ENCODE assay signal across 24 mouse cellular contexts in the genomic region with DNA sequence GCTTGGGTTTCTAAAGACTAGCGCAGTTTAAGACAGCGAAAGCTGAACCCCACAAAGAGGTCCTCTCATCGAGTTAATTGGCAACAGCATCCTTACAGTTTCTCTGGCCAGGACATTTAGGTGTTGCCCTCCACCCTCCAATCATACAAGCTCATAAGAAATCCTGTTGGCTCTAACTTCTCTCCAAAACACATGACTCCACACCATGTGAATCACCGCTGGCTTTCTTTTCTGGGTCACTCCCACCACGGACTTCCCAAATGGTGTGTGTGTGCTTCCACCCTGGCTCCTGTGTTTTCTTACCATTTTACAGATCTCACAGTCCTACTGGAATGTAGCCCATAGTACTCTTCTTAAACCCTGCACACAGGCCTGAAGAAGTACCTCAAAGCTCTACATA.
"Had no signal": no experiment of that assay in that cellular context is flagged by ENCODE, and none has a peak within 500 bp of the region (broad histone marks: within the 10 kb centered on the region; RNA-seq: fewer than 3 reads in every experiment).

No protein-coding gene starts in this region.

- H3K4me3 ChIP-seq: gastrocnemius, adult 2 months; heart, adult 2 months; heart, embryonic 10.5 days; heart, embryonic 12.5 days; hindbrain, embryonic 10.5 days; hindbrain, embryonic 12.5 days; intestine, embryonic 15.5 days; layer of hippocampus, adult 2 months; left cerebral cortex, adult 2 months; limb, embryonic 13.5 days; limb, embryonic 15.5 days; liver, embryonic 12.5 days had no signal

- DNase-seq: gastrocnemius, adult 2 months; gastrocnemius, postnatal 10 days; gastrocnemius, postnatal 25 days; heart, adult 2 months; heart, postnatal 10 days; heart, postnatal 4 days; kidney, adult 18-20 months; kidney, adult 8-10 months; kidney, postnatal 10 days; kidney, postnatal 25 days; kidney, postnatal 4 days; left cerebral cortex, postnatal 4 days had no signal

- H3K27ac ChIP-seq: gastrocnemius, adult 2 months; heart, adult 2 months; heart, embryonic 10.5 days; hindbrain, embryonic 10.5 days; hindbrain, embryonic 12.5 days; hindbrain, embryonic 14.5 days; intestine, embryonic 15.5 days; layer of hippocampus, adult 2 months; left cerebral cortex, adult 2 months; limb, embryonic 13.5 days; limb, embryonic 15.5 days; liver, embryonic 12.5 days; liver, embryonic 14.5 days had no signal

- H3K4me1 ChIP-seq: heart, embryonic 10.5 days; heart, embryonic 12.5 days; hindbrain, embryonic 10.5 days; hindbrain, embryonic 12.5 days; intestine, embryonic 15.5 days; limb, embryonic 13.5 days; limb, embryonic 15.5 days; liver, embryonic 12.5 days had no signal
